In the genomic region with DNA sequence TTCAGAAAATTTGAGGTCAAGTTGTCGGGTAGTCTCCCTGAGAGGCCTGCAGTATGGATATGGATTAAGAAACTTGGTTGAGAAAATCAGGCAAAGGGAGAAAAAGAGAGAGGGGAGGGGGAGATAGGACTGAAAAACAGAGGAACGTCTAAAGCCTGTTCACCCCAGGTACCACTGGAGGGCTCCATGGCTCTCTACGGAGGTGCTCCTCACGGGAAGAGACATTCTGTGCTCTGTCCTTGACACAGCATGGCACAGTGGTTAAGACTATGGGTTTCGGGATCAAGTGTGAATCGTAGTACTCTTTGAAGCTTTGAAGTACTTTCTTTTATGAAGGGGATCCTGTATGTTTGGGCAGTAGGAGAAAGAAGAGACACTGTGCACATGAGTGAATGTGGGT, we compare ENCODE assay signal across 12 mouse cellular contexts. TPM values are rescaled to one million over a fixed set of nuclear protein-coding genes. Genes with fewer than 3 reads are reported as not detected.
DNase-seq lines count a peak whose midpoint lies in the region; ATAC-seq and TF ChIP-seq lines count a peak whose summit lies in the region.
"Had no signal": no experiment of that assay in that cellular context is flagged by ENCODE, and none has a peak within 500 bp of the region (broad histone marks: within the 10 kb centered on the region; RNA-seq: fewer than 3 reads in every experiment).

No protein-coding gene starts in this region.

- no peak overlapping the region for H3K4me3 ChIP-seq in kidney, postnatal 0 days (replicated peaks; ENCODE audit: low read depth, low read length)
- H3K4me3 ChIP-seq in kidney, embryonic 15.5 days (replicated peaks), result no peak overlapping the region

- 38% methylated on average over 6 of the region's 6 CpGs for WGBS in kidney, postnatal 0 days
- WGBS in kidney, embryonic 15.5 days, result 34% methylated on average over 6 of the region's 6 CpGs

- no peaks in the 10 kb centered on the region for H3K27me3 ChIP-seq in kidney, postnatal 0 days (ENCODE audit: insufficient read depth, low read length)
- peaks cover 22% of the 10 kb centered on the region for H3K27me3 ChIP-seq in kidney, embryonic 15.5 days

- intact Hi-C loops in heart, postnatal 14 days (cut with DNase I), result no loop called here

- ATAC-seq in kidney, postnatal 0 days (replicated peaks; ENCODE audit: low FRiP score, low read depth), result no peak
- no peak for ATAC-seq in kidney, embryonic 15.5 days (replicated peaks; ENCODE audit: low FRiP score)

- H3K9ac ChIP-seq in kidney, postnatal 0 days (ENCODE audit: low read depth, low read length), result no peak overlapping the region
- no peak overlapping the region for H3K9ac ChIP-seq in kidney, embryonic 15.5 days
- H3K9ac ChIP-seq: limb, embryonic 13.5 days had no signal

- H3K36me3 ChIP-seq in kidney, postnatal 0 days (ENCODE audit: insufficient read depth, low read length), result no peaks in the 10 kb centered on the region
- no peaks in the 10 kb centered on the region for H3K36me3 ChIP-seq in kidney, embryonic 15.5 days
- H3K36me3 ChIP-seq: G1E; limb, embryonic 13.5 days had no signal

- no peak overlapping the region for H3K4me2 ChIP-seq in kidney, postnatal 0 days (ENCODE audit: low read length)
- no peak overlapping the region for H3K4me2 ChIP-seq in kidney, embryonic 15.5 days

- no peaks in the 10 kb centered on the region for H3K9me3 ChIP-seq in kidney, postnatal 0 days (replicated peaks; ENCODE audit: low read length)
- H3K9me3 ChIP-seq in kidney, embryonic 15.5 days (replicated peaks), result no peaks in the 10 kb centered on the region
- H3K9me3 ChIP-seq: limb, embryonic 13.5 days had no signal

- H3K27ac ChIP-seq in kidney, postnatal 0 days, result no peak overlapping the region
- H3K27ac ChIP-seq in kidney, embryonic 15.5 days, result no peak overlapping the region
- H3K27ac ChIP-seq: limb, embryonic 13.5 days had no signal

- no peaks in the 10 kb centered on the region for H3K4me1 ChIP-seq in kidney, postnatal 0 days (replicated peaks; ENCODE audit: insufficient read depth, low read length)
- peaks cover 10% of the 10 kb centered on the region for H3K4me1 ChIP-seq in kidney, embryonic 15.5 days

- DNase-seq in kidney, postnatal 0 days (ENCODE audit: low spot score), result peak; percentile 27
- peak; percentile 55 to 60 for DNase-seq in right cerebral cortex, postnatal 10 days (ENCODE audit: low spot score in 2 of 2)
- DNase-seq in right cerebral cortex, postnatal 36 days (ENCODE audit: low spot score in 2 of 2), result no peak
- peak; percentile 27 for DNase-seq in embryo, embryonic 9.5 days (ENCODE audit: extremely low spot score)
- no peak for DNase-seq in heart, postnatal 14 days
- no peak for DNase-seq in lung, adult 18-20 months
- DNase-seq in heart, adult 8-10 months (ENCODE audit: low spot score), result no peak
- DNase-seq: heart, postnatal 4 days had no signal

- peak; percentile 60 for TF ChIP-seq CTCF in kidney, postnatal 0 days (IDR thresholded peaks at IDR 0.05; ENCODE audit: low read depth)

RNA-seq across cellular contexts. Expression of gene Nrcam, which starts 1.2 kb away (rescaled TPM):
- polyA plus RNA-seq in kidney, postnatal 0 days (2015; fragmentation: Nextera tagmentation; extraction: Ambion mirVana), result 5.1 and 6.0 TPM in 2 replicates
- 10.0 and 10.8 TPM in 2 replicates for polyA plus RNA-seq in kidney, embryonic 15.5 days (2015; fragmentation: Nextera tagmentation; extraction: Ambion mirVana)
- total RNA-seq in heart, postnatal 14 days (2021), result under 1 TPM; 0.32 to 0.45 TPM
- total RNA-seq in heart, adult 8-10 months (2022), result under 1 TPM in 3 of 4 experiments, not detected in 1; 0.22 to 0.69 (median 0.55) TPM
- total RNA-seq: monocyte, adult 5-6 weeks had no signal
- polyA plus RNA-seq: G1E had no signal

Comparison
In these comparisons a context has a peak if more than half of its experiments do, and no peak if none do; other contexts are left out.
1. DNase-seq: peak in kidney, postnatal 0 days (single experiment), right cerebral cortex, postnatal 10 days (2 of 2) and embryo, embryonic 9.5 days (single experiment); none in right cerebral cortex, postnatal 36 days (0 of 2), heart, postnatal 14 days (0 of 2), lung, adult 18-20 months (0 of 2) and heart, adult 8-10 months (single experiment).